Mouse (Mus musculus): Measurements from ENCODE around the gene Slc47a1. TPM values are rescaled to one million over a fixed set of nuclear protein-coding genes. Genes with fewer than 3 reads are reported as not detected.

Slc47a1 gene
- polyA plus RNA-seq, 1 experiment, result 3.4 TPM

DNA sequence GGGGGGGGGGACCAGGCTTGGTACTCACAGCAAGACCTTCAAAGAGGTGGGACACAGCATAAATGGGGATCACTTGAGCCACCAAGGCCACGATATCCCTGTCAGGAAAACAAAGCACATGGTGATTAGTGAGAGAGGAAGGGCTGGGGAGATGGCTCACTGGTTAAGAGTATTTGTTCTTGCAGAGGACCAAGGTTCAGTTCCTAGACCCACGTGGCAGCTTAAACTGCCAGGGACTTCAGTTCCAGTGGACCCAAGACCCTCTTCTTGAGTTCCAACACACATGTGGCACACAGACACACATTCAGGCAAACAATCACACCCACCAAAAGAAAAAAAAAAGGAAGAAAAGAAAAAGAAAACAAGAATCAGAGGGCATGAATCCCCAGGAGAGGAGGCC is 25.1 kb downstream of the Slc47a1 start:
- DNase-seq, result no peak
- H3K27ac ChIP-seq (ENCODE audit: control insufficient read depth, insufficient read depth, low read length), result no peak overlapping the region
- TF ChIP-seq CTCF (IDR thresholded peaks at IDR 0.05; ENCODE audit: borderline replicate concordance, control insufficient read depth, extremely low read depth, insufficient read depth, low read length, poor library complexity), result no peak
- no peak for TF ChIP-seq POLR2A (IDR thresholded peaks at IDR 0.05; ENCODE audit: control insufficient read depth, extremely low read depth, insufficient read depth, low read length, poor library complexity)
- H3K4me1 ChIP-seq (replicated peaks; ENCODE audit: control insufficient read depth, insufficient read depth, low read length), result no peaks in the 10 kb centered on the region
- 75% methylated on average over 2 of the region's 2 CpGs for WGBS
- no peaks in the 10 kb centered on the region for H3K27me3 ChIP-seq (ENCODE audit: control insufficient read depth, insufficient read depth, low read length)
- no peaks in the 10 kb centered on the region for H3K36me3 ChIP-seq (ENCODE audit: control insufficient read depth, insufficient read depth, low read length)
- H3K4me3 ChIP-seq (ENCODE audit: control insufficient read depth, insufficient read depth, low read length), result no peak overlapping the region

DNA sequence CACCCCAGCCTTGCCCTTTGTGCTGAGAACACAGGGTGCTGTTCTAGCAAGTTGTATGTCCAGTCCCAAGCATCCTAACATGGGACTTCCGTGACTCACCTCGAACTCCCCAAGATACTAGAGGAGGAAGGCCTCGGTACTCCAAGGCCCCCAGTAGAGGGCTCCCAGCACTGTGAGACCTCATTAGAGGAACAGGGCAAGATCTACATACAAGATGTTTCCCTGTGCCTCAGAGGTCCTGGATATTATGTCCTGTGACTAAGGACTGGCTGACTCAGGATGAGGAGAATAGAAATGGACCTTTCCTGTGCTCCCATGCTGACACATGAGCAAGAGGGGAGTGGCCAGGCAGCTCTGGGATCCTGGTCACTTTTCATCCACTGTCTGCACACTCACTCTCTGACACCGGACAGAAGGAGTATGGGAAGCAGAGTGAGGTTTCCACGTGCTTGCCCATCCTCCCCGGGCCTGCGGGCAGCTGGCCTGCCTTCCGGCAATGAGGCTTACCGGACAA is 25.9 kb downstream of the Slc47a1 start:
- WGBS, result 65% methylated on average over 9 of the region's 9 CpGs
- H3K4me1 ChIP-seq (replicated peaks; ENCODE audit: control insufficient read depth, insufficient read depth, low read length), result no peaks in the 10 kb centered on the region
- no peaks in the 10 kb centered on the region for H3K36me3 ChIP-seq (ENCODE audit: control insufficient read depth, insufficient read depth, low read length)
- H3K27ac ChIP-seq (ENCODE audit: control insufficient read depth, insufficient read depth, low read length), result no peak overlapping the region
- DNase-seq, result no peak
- H3K27me3 ChIP-seq (ENCODE audit: control insufficient read depth, insufficient read depth, low read length), result no peaks in the 10 kb centered on the region
- H3K4me3 ChIP-seq (ENCODE audit: control insufficient read depth, insufficient read depth, low read length), result no peak overlapping the region
- TF ChIP-seq POLR2A (IDR thresholded peaks at IDR 0.05; ENCODE audit: control insufficient read depth, extremely low read depth, insufficient read depth, low read length, poor library complexity) (no peak), CTCF (IDR thresholded peaks at IDR 0.05; ENCODE audit: borderline replicate concordance, control insufficient read depth, extremely low read depth, insufficient read depth, low read length, poor library complexity) (no peak)

- WGBS, result 2% methylated on average over 8 of the region's 8 CpGs
- H3K27me3 ChIP-seq (ENCODE audit: control insufficient read depth, insufficient read depth, low read length), result no peaks in the 10 kb centered on the region
- no peak overlapping the region for H3K27ac ChIP-seq (ENCODE audit: control insufficient read depth, insufficient read depth, low read length)
- H3K4me1 ChIP-seq (replicated peaks; ENCODE audit: control insufficient read depth, insufficient read depth, low read length), result no peaks in the 10 kb centered on the region
- TF ChIP-seq CTCF (IDR thresholded peaks at IDR 0.05; ENCODE audit: borderline replicate concordance, control insufficient read depth, extremely low read depth, insufficient read depth, low read length, poor library complexity) (peak; percentile 69; the same call in 1 of the 2 replicates), POLR2A (IDR thresholded peaks at IDR 0.05; ENCODE audit: control insufficient read depth, extremely low read depth, insufficient read depth, low read length, poor library complexity) (no peak)
- DNase-seq, result peak; percentile 83
- H3K36me3 ChIP-seq (ENCODE audit: control insufficient read depth, insufficient read depth, low read length), result no peaks in the 10 kb centered on the region
- H3K4me3 ChIP-seq (ENCODE audit: control insufficient read depth, insufficient read depth, low read length), result no peak overlapping the region
These were observed 28.8 kb downstream of the Slc47a1 start for GRCm38 (mm10) chr11:61349337-61349736.

GRCm38 (mm10) chr11:61346133-61346532 is 32.0 kb downstream of the Slc47a1 start:
- 75% methylated on average over 8 of the region's 8 CpGs for WGBS
- no peak overlapping the region for H3K4me3 ChIP-seq (ENCODE audit: control insufficient read depth, insufficient read depth, low read length)
- TF ChIP-seq POLR2A (IDR thresholded peaks at IDR 0.05; ENCODE audit: control insufficient read depth, extremely low read depth, insufficient read depth, low read length, poor library complexity) (no peak), CTCF (IDR thresholded peaks at IDR 0.05; ENCODE audit: borderline replicate concordance, control insufficient read depth, extremely low read depth, insufficient read depth, low read length, poor library complexity) (no peak)
- H3K36me3 ChIP-seq (ENCODE audit: control insufficient read depth, insufficient read depth, low read length), result no peaks in the 10 kb centered on the region
- H3K27ac ChIP-seq (ENCODE audit: control insufficient read depth, insufficient read depth, low read length), result no peak overlapping the region
- DNase-seq, result no peak
- H3K4me1 ChIP-seq (replicated peaks; ENCODE audit: control insufficient read depth, insufficient read depth, low read length), result no peaks in the 10 kb centered on the region
- H3K27me3 ChIP-seq (ENCODE audit: control insufficient read depth, insufficient read depth, low read length), result peaks cover 6% of the 10 kb centered on the region; the same call in 1 of the 2 replicates

GRCm38 (mm10) chr11:61342505-61343420 is 35.4 kb downstream of the Slc47a1 start, which contains the start of gene Slc47a2:
Slc47a2 (minus strand) TSS chr11:61342860.
- WGBS, result 11% methylated on average over 61 of the region's 61 CpGs
- H3K36me3 ChIP-seq (ENCODE audit: control insufficient read depth, insufficient read depth, low read length), result no peaks in the 10 kb centered on the region
- H3K4me3 ChIP-seq (ENCODE audit: control insufficient read depth, insufficient read depth, low read length), result no peak within 1 kb of the TSS
- no peak within 1 kb of the TSS for H3K27ac ChIP-seq (ENCODE audit: control insufficient read depth, insufficient read depth, low read length)
- peaks cover 6% of the 10 kb centered on the region; the same call in 1 of the 2 replicates for H3K27me3 ChIP-seq (ENCODE audit: control insufficient read depth, insufficient read depth, low read length)
- H3K4me1 ChIP-seq (replicated peaks; ENCODE audit: control insufficient read depth, insufficient read depth, low read length), result no peaks in the 10 kb centered on the region
- no peak for TF ChIP-seq CTCF (IDR thresholded peaks at IDR 0.05; ENCODE audit: borderline replicate concordance, control insufficient read depth, extremely low read depth, insufficient read depth, low read length, poor library complexity)
- TF ChIP-seq POLR2A (IDR thresholded peaks at IDR 0.05; ENCODE audit: control insufficient read depth, extremely low read depth, insufficient read depth, low read length, poor library complexity), result no peak
- DNase-seq, result peak; percentile 13

DNA sequence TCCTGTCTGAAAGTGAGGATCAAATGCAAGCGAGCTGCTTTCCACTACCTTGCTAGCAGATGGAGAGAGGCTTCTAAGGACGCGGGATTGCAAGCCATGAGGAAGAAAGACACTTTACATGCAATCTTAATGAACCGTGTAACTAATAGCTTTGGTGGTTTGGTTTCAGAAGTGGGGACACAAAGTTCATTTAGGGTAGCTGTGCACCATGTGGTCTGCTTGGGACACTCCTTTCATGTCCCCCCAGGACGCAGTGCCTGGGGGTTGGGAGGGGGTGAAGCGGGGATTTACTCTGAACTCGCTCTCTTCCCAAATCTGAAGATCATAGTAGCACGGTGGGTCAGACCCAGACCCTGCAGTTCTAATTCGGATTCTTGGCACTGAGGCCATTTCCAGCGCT is 36.2 kb downstream of the Slc47a1 start:
- H3K36me3 ChIP-seq (ENCODE audit: control insufficient read depth, insufficient read depth, low read length), result no peaks in the 10 kb centered on the region
- no peaks in the 10 kb centered on the region for H3K4me1 ChIP-seq (replicated peaks; ENCODE audit: control insufficient read depth, insufficient read depth, low read length)
- no peak for DNase-seq
- no peak overlapping the region for H3K27ac ChIP-seq (ENCODE audit: control insufficient read depth, insufficient read depth, low read length)
- 31% methylated on average over 10 of the region's 10 CpGs for WGBS
- no peak for TF ChIP-seq CTCF (IDR thresholded peaks at IDR 0.05; ENCODE audit: borderline replicate concordance, control insufficient read depth, extremely low read depth, insufficient read depth, low read length, poor library complexity)
- no peak for TF ChIP-seq POLR2A (IDR thresholded peaks at IDR 0.05; ENCODE audit: control insufficient read depth, extremely low read depth, insufficient read depth, low read length, poor library complexity)
- peaks cover 6% of the 10 kb centered on the region; the same call in 1 of the 2 replicates for H3K27me3 ChIP-seq (ENCODE audit: control insufficient read depth, insufficient read depth, low read length)
- no peak overlapping the region for H3K4me3 ChIP-seq (ENCODE audit: control insufficient read depth, insufficient read depth, low read length)

Measured in thymus, adult 2 months (tissue).